Mouse (Mus musculus) brown adipose tissue, adult 24 weeks (tissue): ENCODE measurements around the gene Chpf. TPM values are rescaled to one million over a fixed set of nuclear protein-coding genes. Genes with fewer than 3 reads are reported as not detected.

ENCODE experiments used
- H3K27ac ChIP-seq: fragments of 200-500 bp; replicated peaks from 2 replicates; pipeline ENCODE4 v1.5.1; 2012; ENCODE audit warnings: low read depth, mild to moderate bottlenecking, low read length
- H3K4me1 ChIP-seq: fragments of 200-500 bp; 2 replicates; pipeline ENCODE4 v1.6.1; 2012; ENCODE audit warnings: low read length, mixed read lengths; ENCODE audit not compliant: control insufficient read depth, insufficient read depth, insufficient read length
- H3K4me3 ChIP-seq: fragments of 200-500 bp; 2 replicates; pipeline ENCODE4 v1.5.1; 2012; ENCODE audit warnings: low read depth, mild to moderate bottlenecking, low read length, moderate library complexity; ENCODE audit not compliant: insufficient read depth
- polyA plus RNA-seq: library from polyadenylated mRNA; stranded (reverse); fragments of >200 nt; gene quantifications from 2 replicates; pipeline ENCODE4 v1.2.4, GENCODE M21; 2012; ENCODE audit not compliant: missing spikeins, insufficient read depth, insufficient read length

The Chpf gene
- polyA plus RNA-seq, 1 experiment, result 5.8 TPM

DNA sequence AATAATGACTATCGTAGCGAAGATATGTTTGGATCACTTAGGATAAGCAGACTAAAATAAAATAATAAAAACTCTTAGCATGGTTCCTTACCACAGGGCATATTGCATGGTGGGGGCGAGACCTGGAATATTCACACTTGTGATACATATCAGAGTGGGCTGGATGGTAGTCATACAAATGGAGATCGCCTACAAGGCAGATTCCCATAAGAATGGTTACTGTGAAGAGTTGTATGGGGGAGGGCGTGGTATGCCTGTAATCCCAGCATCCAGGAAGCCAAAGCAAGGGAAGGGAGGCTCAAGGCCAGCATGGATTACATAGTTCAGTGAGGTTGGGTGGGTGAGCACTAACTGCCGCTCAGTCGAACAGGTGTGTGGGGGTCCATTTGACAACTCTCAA, 1.6 kb upstream of the Chpf start:
- no peaks in the 10 kb centered on the region; the same call in 1 of the 2 replicates for H3K4me1 ChIP-seq
- H3K4me3 ChIP-seq, result no peak overlapping the region
- no peak overlapping the region for H3K27ac ChIP-seq

DNA sequence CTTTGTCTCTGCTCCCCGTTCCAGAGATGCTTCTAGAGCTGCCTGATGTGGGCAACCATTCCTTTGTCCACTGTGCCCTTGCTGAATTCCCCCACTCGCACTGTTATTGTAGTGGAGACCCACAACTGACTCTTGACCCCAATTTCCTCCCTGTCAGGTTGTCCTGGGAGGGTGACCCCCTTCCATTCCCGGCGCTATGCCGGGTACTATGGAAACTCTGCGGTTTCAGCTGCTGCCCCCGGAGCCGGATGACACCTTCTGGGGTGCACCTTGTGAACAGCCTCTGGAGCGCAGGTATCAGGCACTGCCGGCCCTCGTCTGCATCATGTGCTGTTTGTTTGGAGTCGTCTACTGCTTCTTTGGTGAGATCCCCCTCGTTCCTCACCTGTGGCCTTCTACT, 929 bp upstream of the Chpf start:
- Histone ChIP-seq H3K27ac (no peak overlapping the region), H3K4me1 (no peaks in the 10 kb centered on the region; the same call in 1 of the 2 replicates), H3K4me3 (no peak overlapping the region)

DNA sequence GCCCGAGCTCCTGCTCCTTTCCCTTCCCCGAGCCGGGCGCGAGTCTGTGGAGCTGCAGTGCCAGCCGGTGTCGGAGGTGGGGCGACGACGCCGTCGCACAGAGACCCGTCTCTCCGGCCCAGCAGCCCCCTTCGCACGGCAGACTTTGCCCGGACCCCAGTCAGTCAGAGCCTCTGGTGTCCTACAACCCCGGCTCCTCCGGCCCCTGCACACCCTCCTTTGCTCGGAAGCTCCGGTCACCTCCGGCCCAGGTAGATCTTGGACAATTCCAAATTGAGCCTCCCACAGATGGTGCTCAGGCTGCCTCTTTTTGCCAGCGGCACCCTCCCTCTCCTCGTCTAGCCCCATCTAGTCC, 505 bp upstream of the Chpf start:
- Histone ChIP-seq H3K4me1 (no peaks in the 10 kb centered on the region; the same call in 1 of the 2 replicates), H3K4me3 (peak overlapping the region; percentile 67), H3K27ac (no peak overlapping the region)

DNA sequence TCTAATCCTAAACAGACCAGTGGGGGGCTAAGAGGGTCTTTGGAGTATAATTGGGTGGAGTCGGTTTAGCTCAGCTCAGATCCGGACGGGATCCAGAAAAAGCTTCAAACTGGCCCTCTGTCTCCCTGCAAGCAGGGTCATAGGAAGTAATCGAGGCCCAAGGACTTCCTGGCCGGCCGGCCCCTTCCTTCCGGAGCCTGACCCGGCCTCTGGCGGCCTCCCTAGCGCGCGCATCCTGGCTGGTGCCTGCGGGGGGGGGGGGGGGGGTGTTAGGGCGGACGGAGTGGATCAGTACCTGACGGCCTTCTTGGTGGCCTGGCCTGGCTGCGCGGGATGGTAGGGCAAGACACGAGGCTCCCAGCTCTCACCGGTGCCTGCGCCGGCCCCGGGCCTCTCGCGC, 610 bp downstream of the Chpf start:
- no peaks in the 10 kb centered on the region; the same call in 1 of the 2 replicates for H3K4me1 ChIP-seq
- H3K27ac ChIP-seq, result no peak overlapping the region
- peak overlapping the region; percentile 67 for H3K4me3 ChIP-seq

DNA sequence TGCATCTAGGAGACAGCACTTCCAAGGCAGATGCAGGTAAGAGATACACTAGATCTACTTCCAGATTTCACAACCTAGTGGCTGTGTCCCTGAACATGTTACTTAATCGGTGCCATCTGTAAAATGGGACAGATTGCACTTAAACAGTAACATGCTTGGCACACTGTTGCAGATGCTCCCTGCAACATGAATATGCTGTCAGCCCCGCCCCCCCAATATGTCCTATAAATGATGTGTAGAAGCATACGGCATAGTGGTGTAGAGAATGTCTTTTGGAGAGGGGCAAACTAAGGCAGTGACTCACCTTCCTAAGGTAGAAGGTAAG, 1.2 kb downstream of the Chpf start:
- H3K27ac ChIP-seq, result no peak overlapping the region
- no peak overlapping the region for H3K4me3 ChIP-seq
- H3K4me1 ChIP-seq, result no peaks in the 10 kb centered on the region; the same call in 1 of the 2 replicates

DNA sequence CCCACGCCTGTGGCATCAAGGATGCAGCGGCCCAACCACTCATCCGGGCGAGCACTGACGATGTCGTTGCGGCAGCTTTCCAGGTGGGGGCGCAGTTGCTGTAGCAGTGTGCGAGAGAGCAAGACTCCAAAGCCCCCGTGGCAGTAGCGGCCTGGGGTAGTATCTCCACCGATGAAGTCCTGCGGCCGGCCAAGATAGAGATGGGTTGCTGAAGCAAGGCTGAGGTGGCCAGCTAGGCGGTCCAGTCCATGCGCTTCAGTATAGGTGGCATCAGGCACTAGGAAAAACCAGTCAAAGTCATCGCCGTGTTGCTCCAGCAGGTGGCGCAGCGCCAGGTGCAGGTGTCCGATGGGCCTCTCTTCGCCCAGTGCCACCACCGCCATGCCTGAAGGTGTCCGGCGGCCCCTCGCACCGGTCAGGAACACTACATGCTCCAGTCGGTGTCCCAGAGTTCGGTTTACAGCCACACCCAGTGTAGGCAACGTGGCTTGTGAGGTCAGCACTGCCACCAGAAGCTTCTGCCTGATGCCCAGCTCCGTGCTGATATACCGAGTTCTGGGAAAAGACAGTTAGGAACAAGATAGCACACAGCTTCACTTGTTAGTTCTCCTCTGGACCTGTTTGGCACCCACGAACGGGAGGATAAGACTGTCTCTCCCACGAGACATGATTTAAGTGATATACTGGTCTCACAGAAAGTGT, 1.7 kb downstream of the Chpf start:
- Histone ChIP-seq H3K4me3 (no peak overlapping the region), H3K4me1 (no peaks in the 10 kb centered on the region; the same call in 1 of the 2 replicates), H3K27ac (no peak overlapping the region)

DNA sequence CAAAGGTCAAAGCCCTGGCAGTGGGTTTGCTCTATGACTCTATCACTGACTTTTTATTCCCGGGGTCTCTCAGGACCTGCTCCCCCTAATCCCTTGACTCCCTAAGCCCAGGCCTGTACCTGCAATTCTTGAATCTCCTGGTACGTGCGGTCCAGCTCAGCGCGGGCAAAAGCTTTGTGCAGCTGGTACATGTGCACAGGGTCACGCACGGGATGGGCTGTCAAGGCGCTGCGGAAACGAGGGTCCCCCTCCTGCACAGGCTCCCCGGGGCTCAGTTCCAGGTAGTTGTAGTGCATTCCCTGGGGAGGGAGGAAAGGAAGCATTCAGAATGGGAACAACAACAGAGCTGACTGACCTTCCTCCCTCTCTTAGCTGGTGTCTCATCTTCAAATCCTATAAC, 2.7 kb downstream of the Chpf start:
- Histone ChIP-seq H3K4me1 (no peaks in the 10 kb centered on the region; the same call in 1 of the 2 replicates), H3K4me3 (no peak overlapping the region), H3K27ac (no peak overlapping the region)

DNA sequence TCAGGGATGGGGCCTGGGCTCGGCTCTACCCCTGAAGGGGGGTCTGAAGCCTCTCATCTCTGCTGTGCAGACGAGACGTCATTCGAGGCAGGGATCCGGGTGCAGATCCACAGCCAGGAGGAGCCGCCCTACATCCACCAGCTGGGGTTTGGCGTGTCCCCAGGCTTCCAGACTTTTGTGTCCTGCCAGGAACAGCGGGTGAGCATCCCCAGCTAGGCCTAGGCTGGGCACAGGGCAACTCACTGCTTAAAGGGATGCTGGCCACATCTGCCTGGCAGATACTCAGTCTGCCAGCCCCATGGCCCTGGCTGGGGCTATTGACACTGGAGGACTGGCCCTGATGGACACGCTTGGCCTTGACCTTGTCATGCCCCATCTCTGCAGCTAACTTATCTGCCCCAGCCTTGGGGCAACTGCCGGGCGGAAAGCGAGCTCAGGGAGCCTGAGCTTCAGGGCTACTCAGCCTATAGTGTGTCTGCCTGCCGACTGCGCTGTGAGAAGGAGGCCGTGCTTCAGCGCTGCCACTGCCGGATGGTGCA, 9.8 kb downstream of the Chpf start:
- no peak overlapping the region for H3K27ac ChIP-seq
- no peaks in the 10 kb centered on the region for H3K4me1 ChIP-seq
- no peak overlapping the region for H3K4me3 ChIP-seq

DNA sequence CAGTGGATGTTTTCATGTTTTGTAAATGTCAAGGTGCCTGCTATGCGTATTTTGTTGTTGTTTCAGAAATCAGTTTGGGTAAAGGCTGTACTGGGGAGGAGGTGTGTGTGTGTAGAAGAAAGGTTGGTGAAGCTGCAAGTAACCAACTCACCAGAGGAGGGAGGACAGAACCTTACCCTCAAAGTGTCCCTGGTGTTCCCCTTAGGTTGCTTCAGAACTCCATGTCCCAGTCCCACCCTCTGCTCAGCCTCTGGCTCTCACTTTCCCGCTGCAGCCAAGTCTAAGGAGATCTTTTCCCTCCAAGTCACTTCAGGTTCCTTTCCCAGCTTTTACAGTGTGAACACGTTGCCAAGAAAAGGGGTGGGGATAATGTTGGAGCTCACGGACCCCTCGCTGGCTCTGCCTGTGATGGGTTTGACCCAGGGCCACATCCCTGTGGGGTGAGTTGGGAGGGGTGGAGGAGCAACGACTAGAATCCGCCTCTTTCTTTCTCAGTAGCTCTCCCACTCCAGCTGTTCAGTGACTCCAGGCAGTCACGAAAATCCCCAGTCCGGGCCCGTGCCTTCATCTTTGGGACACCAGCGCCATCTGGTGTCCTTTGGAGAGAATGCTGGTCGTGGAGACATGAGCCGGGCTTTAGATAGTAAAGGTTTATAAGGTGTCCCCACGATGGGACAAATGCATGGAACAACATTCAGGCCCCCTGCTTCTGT, 11.7 kb downstream of the Chpf start:
- Histone ChIP-seq H3K27ac (no peak overlapping the region), H3K4me3 (no peak overlapping the region)

DNA sequence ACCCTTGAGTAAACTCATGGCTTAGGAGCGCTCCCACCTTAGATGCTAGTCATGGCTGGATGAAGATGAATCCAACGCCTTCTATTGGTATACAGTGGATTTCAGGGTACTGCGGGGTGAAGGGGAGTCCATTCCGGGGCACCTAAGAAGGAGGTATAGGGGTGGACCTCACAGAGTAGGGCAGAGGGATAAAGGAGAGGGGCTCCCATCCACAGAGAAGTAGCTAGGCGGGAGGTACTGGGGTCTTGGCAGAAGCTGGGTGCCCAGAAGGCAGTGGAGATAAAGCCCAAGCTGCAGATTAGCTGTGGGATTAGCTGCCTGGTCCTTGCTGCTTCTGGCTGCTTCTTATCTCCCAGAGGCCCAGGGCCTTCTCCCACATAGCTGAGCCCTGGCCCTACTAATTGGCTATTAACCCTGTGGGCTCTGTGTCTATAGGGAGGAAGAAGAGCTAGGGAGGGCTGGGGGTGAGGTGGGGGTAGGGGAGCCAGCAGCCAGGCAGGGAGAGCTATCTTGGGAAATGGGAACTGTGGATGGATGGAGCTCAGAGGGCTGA, 15.4 kb downstream of the Chpf start:
- no peaks in the 10 kb centered on the region for H3K4me1 ChIP-seq
- no peak overlapping the region for H3K27ac ChIP-seq
- H3K4me3 ChIP-seq, result no peak overlapping the region

More for the DNA sequence above, 11.7 kb downstream of the Chpf start:
- H3K4me1 ChIP-seq, result no peaks in the 10 kb centered on the region

DNA sequence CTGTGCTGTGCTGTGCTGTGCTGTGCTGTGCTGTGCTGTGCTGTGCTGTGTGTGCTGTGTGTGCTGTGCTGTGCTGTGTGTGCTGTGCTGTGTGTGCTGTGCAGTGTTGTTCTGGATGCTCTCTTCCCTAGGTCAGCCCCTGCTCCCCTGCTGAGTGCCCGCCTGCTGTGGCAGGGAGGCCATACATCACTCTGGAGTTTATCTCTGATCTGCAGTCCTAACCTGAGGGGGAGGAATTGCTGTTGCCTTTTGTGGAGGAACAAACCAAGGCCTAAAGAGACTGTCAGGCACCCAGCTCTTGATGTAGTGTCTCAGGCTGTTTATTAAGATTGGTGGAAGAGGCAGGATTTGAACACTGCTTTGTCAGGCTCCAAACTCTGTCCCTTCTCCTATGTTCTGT, 16.5 kb downstream of the Chpf start:
- Histone ChIP-seq H3K27ac (no peak overlapping the region), H3K4me1 (no peaks in the 10 kb centered on the region), H3K4me3 (no peak overlapping the region)

DNA sequence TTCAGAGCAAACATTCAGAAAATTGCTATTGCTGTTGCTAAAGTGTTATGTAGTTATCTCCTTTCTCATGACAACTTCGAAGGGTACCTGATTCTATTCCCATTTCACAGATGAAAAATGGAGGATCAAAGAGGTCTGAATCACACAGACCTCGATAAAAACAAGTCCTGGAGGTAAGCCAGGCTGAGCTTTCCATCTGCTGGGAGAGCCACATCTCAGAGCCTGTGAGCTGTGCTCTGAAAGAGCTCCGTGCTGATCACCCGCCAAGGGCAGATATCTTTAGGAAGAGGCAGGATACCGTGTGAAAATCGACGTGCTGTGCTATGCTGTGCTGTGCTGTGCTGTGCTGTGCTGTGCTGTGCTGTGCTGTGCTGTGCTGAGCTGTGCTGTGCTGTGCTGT, 18.8 kb downstream of the Chpf start:
- H3K27ac ChIP-seq, result no peak overlapping the region
- H3K4me3 ChIP-seq, result no peak overlapping the region
- H3K4me1 ChIP-seq, result no peaks in the 10 kb centered on the region

DNA sequence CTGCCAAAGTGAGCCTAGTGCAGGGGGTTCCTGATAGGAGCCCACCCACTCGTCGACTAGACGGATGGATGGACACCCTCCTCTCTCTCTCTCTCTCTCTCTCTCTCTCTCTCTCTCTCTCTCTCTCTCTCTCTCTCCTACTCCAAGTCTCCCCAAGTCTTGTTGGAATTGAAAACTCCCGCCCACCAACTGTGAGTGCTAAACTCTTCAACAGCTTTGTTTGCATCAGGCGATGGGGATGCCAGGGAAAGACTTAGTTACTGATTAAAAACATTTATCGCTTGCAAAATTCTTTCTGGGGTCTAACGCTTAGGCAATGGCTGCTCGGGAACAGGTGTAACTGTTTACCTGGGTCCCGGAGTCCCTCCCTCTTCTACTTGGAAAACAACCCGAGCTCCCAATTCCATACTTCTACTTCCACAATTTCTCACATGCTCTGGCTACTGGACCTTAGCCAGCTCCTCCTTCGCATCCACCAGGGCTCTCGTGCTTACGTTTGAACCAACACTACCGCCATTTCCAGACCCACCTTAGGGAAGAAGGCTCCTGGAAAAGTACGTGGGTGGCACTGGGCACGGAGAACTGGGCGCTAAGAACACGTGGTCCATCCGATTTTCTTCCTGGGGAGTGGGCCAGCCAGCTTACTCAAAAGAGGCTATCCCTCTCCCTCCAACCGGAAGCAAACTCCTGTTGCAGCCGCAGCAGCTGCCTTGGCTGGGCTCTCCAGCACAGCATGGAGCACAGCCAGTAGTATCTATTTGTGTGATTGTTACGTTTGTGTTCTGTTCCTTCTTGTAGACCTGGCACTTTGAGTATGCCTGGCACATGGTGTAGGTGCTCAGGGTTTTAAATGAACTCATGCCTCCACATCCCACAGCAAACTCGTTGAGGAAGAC, 20.1 kb downstream of the Chpf start:
- Histone ChIP-seq H3K27ac (no peak overlapping the region), H3K4me1 (no peaks in the 10 kb centered on the region), H3K4me3 (peak overlapping the region; percentile 34)

DNA sequence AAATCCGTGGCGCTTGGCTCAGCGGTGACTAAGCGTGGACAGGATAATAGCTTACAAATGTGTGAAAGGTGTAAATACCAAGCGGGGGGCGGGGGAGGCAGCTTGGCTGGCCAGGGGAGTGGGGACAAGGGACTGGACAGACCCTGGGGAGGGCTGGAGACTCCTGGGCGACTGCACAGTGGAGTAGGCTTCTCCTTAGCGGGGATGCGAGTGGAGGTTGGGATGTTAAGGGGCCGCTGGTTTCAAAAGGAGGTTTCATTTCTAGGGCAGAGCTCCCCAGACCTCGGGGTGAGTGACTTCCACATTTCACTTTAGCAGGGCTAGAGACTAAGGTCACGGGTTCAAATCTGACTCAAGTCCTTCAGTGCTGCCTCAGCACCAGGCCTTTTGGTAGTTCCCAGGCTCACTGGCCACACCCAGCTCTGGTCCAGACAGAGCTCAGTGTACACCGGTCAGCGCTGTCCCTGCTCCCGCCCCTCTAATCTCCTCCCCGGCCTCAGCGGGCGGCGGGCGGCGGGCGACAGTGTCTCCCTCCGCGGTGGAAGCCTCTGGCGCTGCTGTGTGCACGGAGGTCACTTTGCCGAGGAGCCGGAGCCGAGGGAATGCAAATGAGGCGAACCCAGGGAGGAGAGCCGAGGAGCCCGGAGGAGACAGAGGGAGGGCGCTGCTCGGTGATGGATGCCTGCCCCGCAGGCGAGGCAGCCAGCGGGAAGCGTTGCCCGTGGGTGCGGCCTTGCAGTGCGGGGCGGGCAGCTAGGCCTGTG, 20.9 kb downstream of the Chpf start:
- Histone ChIP-seq H3K4me1 (no peaks in the 10 kb centered on the region), H3K4me3 (peak overlapping the region; percentile 34), H3K27ac (no peak overlapping the region)
